Mouse (Mus musculus): ENCODE results near the gene Ppil1. TPM values are rescaled to one million over a fixed set of nuclear protein-coding genes. Genes with fewer than 3 reads are reported as not detected.
A peak's percentile ranks its signal among the peaks of the same experiment; 100 is the strongest.
"Not testable (repeated sequence)": the region's sequence is repeated elsewhere in the genome, so short reads cannot be mapped to it uniquely, and the experiment has no call there.

Ppil1 gene
- total RNA-seq, 2 experiments from 2014 or later: 11.4 to 12.4 TPM

GRCm38 (mm10) chr17:29281541-29281940 lies 17.6 kb upstream of the Ppil1 start:
- no peak for DNase-seq

GRCm38 (mm10) chr17:29280422-29280821 lies 16.4 kb upstream of the Ppil1 start:
- DNase-seq: no peak

GRCm38 (mm10) chr17:29273889-29274288 lies 9.9 kb upstream of the Ppil1 start:
- DNase-seq: no peak

- no peak for DNase-seq
Measured at GRCm38 (mm10) chr17:29273156-29273555, 9.2 kb upstream of the Ppil1 start.

GRCm38 (mm10) chr17:29270148-29270698 lies 6.2 kb upstream of the Ppil1 start:
- DNase-seq: no peak

- no peak for DNase-seq
Measured at GRCm38 (mm10) chr17:29269349-29269706, 5.3 kb upstream of the Ppil1 start.

GRCm38 (mm10) chr17:29268682-29269348 lies 4.8 kb upstream of the Ppil1 start, which contains the start of gene BC004004:
BC004004 (plus strand) TSS chr17:29268788.
- DNase-seq: peak; percentile 96

- DNase-seq: no peak
Measured at GRCm38 (mm10) chr17:29267931-29268681, 4.1 kb upstream of the Ppil1 start.

- not testable (repeated sequence) for DNase-seq
Measured at GRCm38 (mm10) chr17:29267040-29267439, 3.1 kb upstream of the Ppil1 start.

GRCm38 (mm10) chr17:29264760-29265159 lies 774 bp upstream of the Ppil1 start:
- no peak for DNase-seq

GRCm38 (mm10) chr17:29263417-29263816 lies 569 bp downstream of the Ppil1 start:
- DNase-seq: no peak

- DNase-seq: no peak
Measured at GRCm38 (mm10) chr17:29262259-29262649, 1.7 kb downstream of the Ppil1 start.

GRCm38 (mm10) chr17:29261603-29262258 lies 2.3 kb downstream of the Ppil1 start:
- DNase-seq: no peak

- DNase-seq: no peak
Measured at GRCm38 (mm10) chr17:29260501-29260900, 3.5 kb downstream of the Ppil1 start.

- peak; percentile 85 for DNase-seq
Measured at GRCm38 (mm10) chr17:29259489-29259888, 4.5 kb downstream of the Ppil1 start.

- DNase-seq: no peak
Measured at GRCm38 (mm10) chr17:29258921-29259320, 5.1 kb downstream of the Ppil1 start.

GRCm38 (mm10) chr17:29258025-29258558 lies 5.9 kb downstream of the Ppil1 start:
- DNase-seq: no peak

- no peak for DNase-seq
Measured at GRCm38 (mm10) chr17:29257001-29257511, 6.9 kb downstream of the Ppil1 start.

GRCm38 (mm10) chr17:29256507-29256906 lies 7.5 kb downstream of the Ppil1 start:
- DNase-seq: no peak

GRCm38 (mm10) chr17:29254784-29255183 lies 9.2 kb downstream of the Ppil1 start:
- DNase-seq: not testable (repeated sequence)

- DNase-seq: no peak
Measured at GRCm38 (mm10) chr17:29253684-29254083, 10.3 kb downstream of the Ppil1 start.

- DNase-seq: no peak
Measured at GRCm38 (mm10) chr17:29253236-29253635, 10.8 kb downstream of the Ppil1 start.
